Mouse (Mus musculus): ENCODE measurements around the gene Mier2.

Gene Mier2

DNA sequence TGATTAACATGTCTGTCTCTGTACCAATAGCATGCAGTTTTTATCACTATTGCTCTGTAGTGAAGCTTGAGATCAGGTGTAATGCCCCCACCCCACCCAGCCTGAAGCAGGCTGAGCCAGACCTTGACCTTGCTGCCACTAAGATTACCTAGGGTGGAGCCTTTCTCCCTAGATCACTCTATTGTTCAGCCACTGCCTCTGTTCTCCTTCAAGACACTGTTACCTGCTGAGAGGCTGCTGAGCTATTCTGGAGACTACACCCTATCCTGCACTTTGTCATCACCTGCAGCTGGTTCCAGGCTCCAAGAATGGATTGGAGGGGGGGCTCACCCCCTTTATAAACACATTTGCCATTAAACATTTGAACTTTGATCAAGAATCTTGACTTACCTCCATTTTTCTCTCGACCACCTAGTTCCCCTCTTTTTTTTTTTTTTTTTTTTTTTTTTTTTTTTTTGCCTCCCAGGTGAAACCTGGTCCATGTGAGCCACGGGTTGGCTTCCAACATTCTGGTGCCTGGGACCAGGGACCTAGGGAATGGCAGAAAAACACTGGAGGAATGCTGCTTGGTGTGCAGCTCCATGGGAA lies 58.2 kb downstream of the Mier2 start:
- DNase-seq (ENCODE audit: low spot score in 2 of 2), result no peak

DNA sequence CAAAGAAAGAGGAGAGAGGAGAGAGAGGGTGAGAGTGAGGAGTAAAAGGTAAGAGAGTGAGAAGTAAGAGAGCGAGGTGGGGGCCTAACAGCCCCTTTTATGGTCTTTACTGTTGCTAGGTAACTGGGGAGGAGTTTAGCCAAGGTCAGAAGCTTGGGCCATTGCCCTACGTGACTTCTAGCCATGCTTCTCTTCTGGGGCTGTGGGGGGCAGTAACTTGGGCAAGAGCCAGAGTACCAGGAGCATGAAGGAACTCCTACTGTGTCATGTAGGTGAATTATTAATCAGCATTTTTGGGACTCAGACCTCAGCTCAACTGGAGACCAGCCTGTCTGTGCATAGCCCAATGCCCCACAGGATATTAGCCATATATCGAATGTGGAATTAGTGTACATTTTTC lies 59.1 kb downstream of the Mier2 start:
- DNase-seq (ENCODE audit: low spot score in 2 of 2), result no peak

Measured in heart, adult 9 months (tissue).